Mouse (Mus musculus) myocyte (in vitro differentiated cells): ENCODE measurements around the gene Cacnb3.

Experiments used
- POLR2A ChIP-seq: IDR thresholded peaks from one replicate; pipeline ENCODE4 v1.6.1; 2011; ENCODE audit warnings: low read depth, mild to moderate bottlenecking, control low read depth, moderate library complexity; ENCODE audit not compliant: insufficient read length
- POLR2AphosphoS2 ChIP-seq: IDR thresholded peaks from one replicate; pipeline ENCODE4 v1.6.1; 2011; ENCODE audit warnings: low read depth, control low read depth; ENCODE audit not compliant: insufficient read length

GRCm38 (mm10) chr15:98610131-98610633 is 20.5 kb upstream of the Cacnb3 start:
- TF ChIP-seq POLR2A (no peak), POLR2AphosphoS2 (no peak)
